Mouse (Mus musculus) lung, postnatal 0 days (tissue): Measurements from ENCODE around the gene Tenm1.

Source experiments
- CTCF ChIP-seq: IDR thresholded peaks from 2 replicates; pipeline ENCODE4 v1.5.1; 2016; ENCODE audit warnings: antibody characterized with exemption, mild to moderate bottlenecking
- EP300 ChIP-seq: IDR thresholded peaks from 2 replicates; pipeline ENCODE4 v1.6.1; 2016; ENCODE audit warnings: antibody characterized with exemption, mild to moderate bottlenecking, control low read depth

DNA sequence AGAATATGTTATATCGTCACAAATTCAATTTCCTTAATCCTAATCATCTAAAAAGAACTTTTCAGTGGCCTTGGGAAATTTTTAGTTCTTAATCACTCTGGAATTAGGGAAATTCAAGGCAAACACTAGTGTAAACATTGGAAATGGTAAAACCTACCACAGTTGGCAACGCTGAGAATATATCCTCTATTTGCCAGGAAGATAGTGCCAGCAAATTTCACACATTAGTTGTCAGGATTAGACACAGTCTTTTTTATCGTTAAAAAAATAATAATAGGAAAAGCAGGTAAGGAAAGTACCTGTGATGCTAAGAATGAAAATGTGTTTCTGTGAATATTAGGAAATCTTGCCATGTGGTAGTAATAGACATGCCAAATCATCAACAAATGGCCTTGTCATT is 223.9 kb downstream of the Tenm1 start:
- TF ChIP-seq CTCF (no peak), EP300 (no peak)
